Mouse (Mus musculus) right cerebral cortex, postnatal 14 days (tissue): ENCODE measurements at regions not wholly inside any gene's neighbourhood (a gene's known extent, or its start where the extent isn't known, plus 50 kb on each side); places are given as distances from the start of the nearest gene placed in this dataset.

Source experiments
- DNase-seq: peaks from one replicate; pipeline ENCODE4 v3.0.0; 2022

GRCm38 (mm10) chr15:97125836-97126822, 70.4 kb upstream of the Slc38a4 start:
- DNase-seq, result no peak

GRCm38 (mm10) chr15:97122263-97122662, 66.5 kb upstream of the Slc38a4 start:
- no peak for DNase-seq

GRCm38 (mm10) chr15:97112452-97113200, 56.9 kb upstream of the Slc38a4 start:
- DNase-seq, result no peak

- no peak for DNase-seq
These were observed 55.8 kb upstream of the Slc38a4 start for GRCm38 (mm10) chr15:97111320-97112192.

GRCm38 (mm10) chr15:97107779-97108178, 52.0 kb upstream of the Slc38a4 start:
- DNase-seq, result no peak

GRCm38 (mm10) chr15:97106556-97106955, 50.8 kb upstream of the Slc38a4 start:
- DNase-seq, result no peak
